Mouse (Mus musculus) cerebellum, postnatal 25 days (tissue): ENCODE data around the gene Hddc3.

Experiments
- DNase-seq, 2 experiments: peaks; one replicate each; pipeline ENCODE4 v3.0.0; 2021; ENCODE audit warnings: mixed read lengths in 2 of 2

Gene Hddc3

GRCm38 (mm10) chr7:80336932-80337331 is 6.0 kb upstream of the Hddc3 start:
- DNase-seq, result no peak

GRCm38 (mm10) chr7:80339371-80339770 is 3.5 kb upstream of the Hddc3 start:
- peak; percentile 68 to 69 for DNase-seq

GRCm38 (mm10) chr7:80339793-80340628 is 2.9 kb upstream of the Hddc3 start:
- DNase-seq, result peak; percentile 98 to 99

DNA sequence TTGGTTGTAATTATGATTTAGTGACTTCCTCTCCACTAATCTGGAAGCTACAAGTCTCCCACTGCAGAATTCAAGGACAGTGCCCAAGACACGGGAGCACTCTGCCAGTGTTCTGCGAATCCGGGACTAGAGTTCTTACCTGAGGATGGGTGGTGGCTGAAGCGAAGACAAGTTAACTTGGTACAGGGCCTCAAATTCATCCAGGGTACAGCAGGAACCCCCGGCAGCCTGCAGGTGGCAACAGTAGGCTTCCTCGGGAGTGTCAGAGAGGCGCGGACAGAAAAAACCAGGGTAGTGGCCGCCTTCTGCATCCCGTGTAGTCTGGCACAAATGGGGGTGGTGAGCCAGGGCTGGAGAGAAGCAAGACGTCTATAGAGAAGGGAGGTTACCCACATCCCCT is 2.1 kb upstream of the Hddc3 start, which contains the start of gene Unc45a:
Gene Unc45a (minus strand): TSS at position 213 of the 400 bp plus-strand sequence.
- peak; percentile 69 to 77 for DNase-seq

GRCm38 (mm10) chr7:80341793-80342192 is 1.1 kb upstream of the Hddc3 start:
- DNase-seq, result no peak

DNA sequence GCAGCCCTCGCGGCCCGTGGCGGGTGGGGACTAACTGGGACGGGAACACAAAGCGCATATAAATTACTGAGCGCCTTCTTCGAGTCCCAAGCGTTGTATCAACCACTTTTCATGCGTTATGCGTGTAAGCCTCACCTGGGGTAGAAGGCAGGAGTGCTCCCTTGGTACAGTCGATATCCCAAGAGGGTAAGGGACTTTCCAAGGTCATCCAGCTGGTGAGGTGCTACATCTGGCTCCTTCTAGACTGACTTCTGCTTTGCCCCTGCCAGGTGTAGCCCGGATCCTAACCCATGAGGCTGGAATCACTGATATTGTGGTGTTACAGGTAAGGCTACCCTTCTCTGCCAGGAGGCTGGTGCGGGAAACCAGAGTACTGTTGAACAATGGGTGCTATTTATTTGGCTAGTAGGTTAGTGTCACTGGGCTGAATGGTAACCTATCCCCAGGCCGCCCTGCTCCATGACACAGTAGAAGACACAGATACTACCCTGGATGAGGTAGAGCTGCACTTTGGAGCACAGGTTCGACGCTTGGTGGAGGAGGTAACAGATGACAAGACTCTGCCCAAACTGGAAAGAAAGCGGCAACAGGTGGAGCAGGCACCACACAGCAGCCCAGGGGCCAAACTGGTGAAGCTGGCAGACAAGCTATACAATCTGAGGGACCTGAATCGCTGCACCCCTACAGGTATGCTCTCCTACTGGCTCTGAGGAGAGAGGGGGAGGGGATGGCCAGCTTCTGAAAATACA is 540 bp downstream of the Hddc3 start:
- DNase-seq, result no peak

- no peak for DNase-seq
Measured at GRCm38 (mm10) chr7:80346173-80346572, 3.3 kb downstream of the Hddc3 start.

- DNase-seq, result no peak
Measured at GRCm38 (mm10) chr7:80346830-80347229, 3.9 kb downstream of the Hddc3 start.

DNA sequence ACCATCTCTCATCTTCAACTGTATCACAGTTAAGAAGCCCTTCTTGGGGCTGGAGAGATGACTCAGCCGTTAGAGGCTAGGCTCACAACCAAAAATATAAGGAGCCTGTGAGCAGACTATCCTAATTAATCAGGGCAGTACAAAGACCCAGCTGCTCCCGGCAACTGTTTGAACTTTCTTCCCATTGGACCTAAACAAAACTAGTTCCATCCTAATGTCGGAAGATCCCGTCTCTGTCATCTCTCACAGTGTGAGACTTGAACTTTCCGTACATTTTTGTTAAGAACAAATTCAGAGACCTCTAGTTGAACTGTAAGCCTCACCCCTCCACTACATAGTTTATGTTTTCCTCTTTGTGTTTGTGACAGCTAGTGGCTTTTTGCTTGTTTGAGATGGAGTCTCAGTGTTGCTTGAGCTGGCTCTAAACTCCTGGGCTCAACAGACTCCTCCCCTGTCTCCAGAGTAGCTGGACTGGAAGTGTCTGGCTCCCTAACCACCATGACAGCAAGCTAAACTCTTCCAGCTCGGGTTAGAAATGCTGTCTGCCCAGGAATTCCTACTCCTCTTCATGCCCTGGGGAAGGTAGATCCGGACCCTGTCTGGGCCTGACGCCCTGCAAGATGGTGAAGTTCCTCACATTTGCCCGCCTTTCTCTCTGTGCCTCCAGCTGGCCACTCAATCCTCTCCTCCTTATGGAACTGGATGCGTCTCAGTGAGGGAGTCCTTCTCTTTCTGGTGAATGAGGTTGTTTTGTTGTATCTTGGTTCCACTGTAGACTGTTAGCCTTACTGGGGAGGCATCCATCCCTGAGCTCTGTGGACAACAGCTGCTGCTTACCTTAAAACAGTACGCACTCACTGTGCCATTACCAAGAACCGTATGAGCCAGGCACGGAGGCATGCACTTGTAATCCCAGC is 5.0 kb downstream of the Hddc3 start:
- no peak for DNase-seq

- DNase-seq, result no peak
Measured at GRCm38 (mm10) chr7:80350808-80351207, 7.9 kb downstream of the Hddc3 start.

- DNase-seq, result no peak
Measured at GRCm38 (mm10) chr7:80352920-80353319, 10.0 kb downstream of the Hddc3 start.

GRCm38 (mm10) chr7:80356351-80356750 is 13.4 kb downstream of the Hddc3 start:
- DNase-seq, result peak; percentile 44 to 58

DNA sequence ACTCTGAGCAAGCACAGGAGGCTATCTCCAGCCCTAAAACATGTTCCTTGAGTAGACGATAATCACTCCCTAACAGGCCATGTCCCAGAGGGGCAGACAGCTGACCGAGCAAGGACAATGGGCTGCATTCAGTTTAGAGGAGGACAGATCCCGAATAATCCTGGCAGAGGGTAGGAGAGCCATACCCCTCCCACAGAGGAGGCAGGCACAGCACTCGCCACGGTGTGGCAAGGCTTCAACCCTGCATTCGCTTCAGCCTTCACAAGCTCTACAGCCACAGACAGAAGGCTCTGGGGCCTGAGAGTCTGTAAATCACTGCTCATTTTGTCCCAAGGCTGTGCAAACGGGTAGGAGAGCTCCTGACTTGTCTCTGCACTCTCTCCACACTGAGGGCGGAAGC is 14.3 kb downstream of the Hddc3 start:
- DNase-seq, result peak in 1 of 2 experiments; percentile 23

DNA sequence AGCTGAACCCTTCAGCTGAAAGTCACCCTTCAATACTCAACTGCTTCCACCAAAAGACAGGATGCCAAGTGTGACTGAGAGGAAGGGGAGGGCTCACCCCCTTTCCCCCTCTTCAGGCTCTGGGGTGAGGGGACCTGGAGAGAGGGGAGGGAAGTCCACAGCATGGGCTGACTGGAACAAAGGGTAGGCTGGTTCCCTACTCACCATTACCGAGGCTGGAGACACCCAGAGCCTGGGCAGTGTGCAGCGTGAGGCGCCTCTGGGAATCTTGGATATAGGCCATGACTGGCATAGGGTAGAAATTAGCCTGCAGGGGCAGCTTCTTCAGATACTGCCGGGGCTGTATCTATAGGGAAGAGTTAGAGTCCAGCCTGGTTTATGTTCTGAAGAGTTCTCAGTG is 15.1 kb downstream of the Hddc3 start:
- DNase-seq, result peak in 1 of 2 experiments; percentile 9

DNA sequence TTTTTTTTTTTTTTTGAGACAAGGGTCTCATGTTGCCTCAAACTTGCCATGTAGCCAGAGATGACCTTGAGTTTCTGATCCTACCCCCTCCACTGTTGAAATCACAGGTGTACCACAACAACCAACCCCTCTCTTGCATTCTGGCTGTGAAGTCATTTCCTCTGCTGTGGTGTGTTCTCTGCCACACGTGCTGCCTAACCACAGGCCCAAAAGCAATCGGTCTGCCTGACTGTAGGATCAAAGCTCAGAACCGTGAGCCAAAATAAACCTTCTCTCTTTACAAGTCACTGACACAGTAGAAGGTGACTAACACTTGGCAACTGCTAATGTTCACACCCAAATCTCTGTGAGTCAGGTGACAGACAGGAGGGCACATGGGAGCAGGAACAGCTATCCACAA is 17.5 kb downstream of the Hddc3 start:
- DNase-seq, result no peak

DNA sequence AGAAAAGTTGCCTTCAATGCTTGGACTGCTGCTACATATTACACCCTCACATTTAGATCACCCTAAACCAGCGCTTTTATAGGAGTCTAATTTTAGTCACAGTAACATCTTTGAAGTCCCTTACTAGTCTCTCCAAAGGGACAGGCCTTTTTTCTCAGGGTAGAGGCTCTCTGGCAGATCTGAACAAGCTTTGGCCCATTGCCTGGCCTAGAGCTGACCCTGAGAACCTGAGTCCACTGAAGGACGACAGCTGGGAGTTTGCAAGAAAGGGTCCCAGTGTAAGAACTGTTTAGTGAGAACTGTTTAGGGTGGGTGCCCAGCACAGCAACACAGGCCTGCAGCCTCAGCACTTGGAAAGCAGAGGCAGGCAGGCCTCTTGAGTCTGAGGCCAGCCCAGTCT is 22.9 kb downstream of the Hddc3 start:
- no peak for DNase-seq

- DNase-seq, result no peak
Measured at GRCm38 (mm10) chr7:80367232-80367631, 24.3 kb downstream of the Hddc3 start.

DNA sequence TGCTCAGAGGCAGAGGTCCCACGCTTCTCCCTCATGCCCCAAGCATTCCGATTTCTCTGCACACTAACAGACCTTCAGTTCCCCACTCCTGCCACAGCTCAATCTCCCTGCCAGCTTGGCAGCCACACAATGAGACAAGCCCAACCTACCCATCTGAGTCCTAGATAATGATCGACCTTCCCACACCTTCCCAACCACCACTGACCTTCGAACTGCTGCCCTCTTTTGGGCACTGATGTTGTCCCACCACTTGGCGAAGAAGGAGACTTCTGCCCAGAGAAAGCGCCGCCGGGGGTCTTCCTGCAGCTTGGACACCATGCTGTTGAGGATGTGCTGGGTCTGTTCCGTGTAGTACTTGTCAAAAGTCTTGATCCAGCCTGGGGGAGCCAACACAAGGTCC is 25.1 kb downstream of the Hddc3 start:
- no peak for DNase-seq

- DNase-seq, result no peak
Measured at GRCm38 (mm10) chr7:80368635-80369421, 25.9 kb downstream of the Hddc3 start.

DNA sequence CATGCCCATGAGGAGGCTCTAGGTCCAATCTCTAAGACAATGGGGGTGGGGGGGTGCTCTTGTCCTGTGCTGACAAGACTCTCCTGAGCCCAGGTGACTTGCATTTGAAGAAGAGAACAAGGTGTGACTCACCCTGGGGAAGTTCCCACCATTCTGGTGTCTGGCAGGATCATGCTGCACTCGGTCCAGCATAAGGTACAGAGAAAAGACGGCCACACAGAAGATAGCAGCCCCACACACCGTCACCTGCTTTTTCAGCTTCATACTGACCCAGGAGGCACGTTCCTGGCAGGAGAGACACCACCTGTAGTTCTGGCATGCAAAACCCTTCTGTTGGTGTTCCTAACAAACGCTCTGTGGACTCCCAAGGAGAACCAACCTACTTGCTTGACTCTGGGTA is 26.6 kb downstream of the Hddc3 start:
- peak; percentile 68 to 70 for DNase-seq

GRCm38 (mm10) chr7:80369967-80370431 is 27.1 kb downstream of the Hddc3 start:
- no peak for DNase-seq

- peak; percentile 94 to 95 for DNase-seq
Measured at GRCm38 (mm10) chr7:80370649-80371040, 27.7 kb downstream of the Hddc3 start.
